Mouse (Mus musculus): ENCODE data around the gene Pla2g2e.

GRCm38 (mm10) chr4:138852961-138853360 lies 24.8 kb upstream of the Pla2g2e start:
- TF ChIP-seq GATA1 (IDR thresholded peaks at IDR 0.05; ENCODE audit: borderline replicate concordance, low read length) (no peak), FLI1 (IDR thresholded peaks at IDR 0.05; ENCODE audit: low read length) (no peak)

Data from megakaryocyte, embryonic 14.5 days (primary cell).